Mouse (Mus musculus) CD4-positive, CD25-positive, alpha-beta regulatory T cell, adult 4 months (primary cell): ENCODE data around the gene D17H6S53E. TPM values are rescaled to one million over a fixed set of nuclear protein-coding genes. Genes with fewer than 3 reads are reported as not detected.
"Not testable (repeated sequence)": the region's sequence is repeated elsewhere in the genome, so short reads cannot be mapped to it uniquely, and the experiment has no call there.

Source experiments
- ATAC-seq: one replicate; pipeline ENCODE4 v1.8.0; 2017
- polyA plus RNA-seq, 2 experiments: library from polyadenylated mRNA; unstranded; fragments of 100-300 nt; shearing (Covaris generic); gene quantifications; one replicate each; pipeline ENCODE4 v1.2.1; 2017

D17H6S53E gene
- polyA plus RNA-seq, 2 experiments from 2014 or later, result 24.2 to 33.4 TPM

DNA sequence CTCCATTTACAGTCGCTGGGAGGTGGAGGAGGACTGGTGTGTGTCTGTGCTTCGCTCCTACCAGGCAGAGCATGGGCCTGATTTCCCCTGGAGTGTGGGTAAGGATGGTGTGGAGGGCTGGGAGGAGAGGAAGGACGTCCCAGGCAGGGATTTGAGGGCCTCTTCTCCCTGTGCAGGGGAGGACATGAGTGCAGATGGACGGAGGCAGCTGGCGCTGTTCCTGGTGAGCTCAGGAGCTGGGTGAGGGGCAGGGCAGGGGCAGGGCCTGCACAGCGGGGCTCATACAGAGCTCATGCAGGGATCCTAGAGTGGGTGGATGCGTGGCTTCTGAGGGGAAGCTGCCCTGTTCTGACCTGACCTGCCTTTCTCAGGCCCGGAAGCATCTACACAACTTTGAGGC lies 23.9 kb upstream of the D17H6S53E start:
- ATAC-seq, result no peak

DNA sequence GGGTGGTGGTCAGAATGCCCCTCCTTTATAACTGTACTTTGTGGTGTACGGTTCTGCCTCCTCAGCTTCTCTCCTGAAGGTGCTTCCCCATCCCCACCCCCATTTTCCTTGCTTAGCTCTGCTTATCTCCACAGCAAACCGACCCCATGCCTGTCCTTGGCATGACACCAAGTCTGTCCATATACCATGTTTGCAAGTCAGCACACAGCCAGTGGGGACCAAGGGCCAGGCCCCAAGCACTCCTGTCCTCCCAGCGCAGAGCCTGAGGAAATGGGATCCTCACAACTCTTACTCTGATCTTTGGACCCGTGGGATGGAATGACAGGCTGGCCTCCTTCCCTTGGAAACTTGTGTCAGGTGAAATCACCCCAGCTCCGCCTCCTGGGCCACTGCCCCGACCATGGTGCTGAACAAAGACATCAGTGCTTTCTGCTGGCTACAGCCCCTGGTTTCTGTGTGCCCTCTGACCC lies 22.9 kb upstream of the D17H6S53E start:
- no peak for ATAC-seq

DNA sequence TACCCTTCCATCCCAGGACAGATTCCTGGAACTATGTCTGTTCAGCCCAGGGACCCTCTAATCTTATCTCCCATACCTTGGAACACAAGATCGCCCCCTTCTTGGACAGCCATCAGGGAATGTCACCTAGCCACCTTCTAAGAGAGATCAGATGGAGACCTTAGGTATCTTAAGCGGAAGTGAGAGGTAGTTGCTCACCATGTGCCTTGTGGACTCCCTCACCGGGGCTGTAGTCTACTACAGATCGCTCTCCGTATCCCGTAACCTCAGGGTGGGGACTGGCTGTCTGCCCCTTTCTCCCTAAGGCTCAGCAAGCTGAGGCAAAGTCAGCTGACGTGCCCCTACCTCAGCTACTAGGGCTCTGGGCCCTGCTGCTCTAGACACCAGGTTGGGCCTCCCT lies 22.1 kb upstream of the D17H6S53E start:
- no peak for ATAC-seq

DNA sequence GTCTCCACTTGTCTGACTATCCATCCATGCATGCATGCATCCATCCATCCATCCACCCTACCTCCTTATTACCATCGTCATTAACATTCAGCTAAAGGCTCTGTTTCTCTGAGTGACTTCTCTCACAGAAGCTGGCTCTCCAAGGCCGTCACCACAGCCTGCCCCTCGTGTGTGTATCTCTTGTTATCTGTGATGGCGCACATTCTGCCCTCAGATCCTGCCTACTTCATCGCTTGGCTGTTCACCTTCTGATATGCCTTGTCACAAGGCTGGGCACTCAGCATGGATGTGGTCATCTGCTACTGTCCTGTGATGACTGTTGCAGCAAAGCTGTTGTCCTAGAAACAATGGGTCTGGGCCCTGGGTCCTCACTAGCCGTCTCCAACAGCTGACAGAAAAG lies 21.4 kb upstream of the D17H6S53E start:
- no peak for ATAC-seq

DNA sequence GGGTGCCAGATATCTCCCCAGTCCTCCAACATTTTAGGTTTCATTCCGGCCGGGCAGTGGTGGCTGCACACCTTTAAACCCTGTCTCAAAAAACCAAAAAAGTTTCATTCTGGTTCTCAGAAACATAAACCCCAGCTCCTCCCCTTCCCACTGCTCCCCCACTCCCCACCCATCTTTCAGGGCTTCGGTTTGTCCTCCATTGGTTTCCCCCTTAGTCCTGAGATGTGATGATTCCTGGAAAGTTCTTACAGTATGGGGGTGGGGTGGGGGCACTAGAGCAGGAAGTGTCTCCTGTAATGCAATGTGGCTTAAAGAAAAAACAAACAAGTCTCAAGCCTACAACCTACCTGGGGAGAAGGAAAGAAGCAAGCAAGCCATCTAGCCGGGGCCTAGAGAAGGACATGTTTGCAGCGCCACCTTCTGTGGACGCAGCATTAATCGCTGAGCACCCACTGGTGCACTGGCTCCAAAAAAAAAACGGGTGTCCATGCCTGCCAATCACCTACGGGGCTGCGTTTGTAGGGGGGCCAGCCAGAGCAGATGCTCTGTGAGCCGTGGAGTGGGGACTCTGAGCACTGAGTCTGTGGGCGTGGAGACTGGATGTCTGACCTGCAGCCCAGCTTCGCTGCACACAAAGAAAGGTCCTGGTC lies 20.3 kb upstream of the D17H6S53E start:
- no peak for ATAC-seq

DNA sequence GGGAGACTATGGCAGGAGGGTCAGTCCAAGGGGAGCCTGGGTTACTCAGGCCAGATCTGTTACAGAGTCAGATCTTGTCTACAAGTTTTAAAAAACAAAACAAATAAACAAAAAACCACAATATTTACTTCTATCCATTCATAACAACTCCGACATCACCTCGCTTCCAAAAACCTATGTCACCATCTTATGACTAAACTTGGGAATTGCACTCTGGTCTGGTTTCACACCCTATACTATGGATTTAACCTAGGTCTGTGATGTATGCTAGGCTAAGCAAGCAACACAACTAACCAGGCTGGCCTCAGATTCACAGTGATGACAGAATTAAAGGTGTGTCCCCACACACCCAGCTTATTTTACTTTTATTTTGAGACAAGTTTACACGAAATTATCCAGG lies 19.7 kb upstream of the D17H6S53E start:
- ATAC-seq, result no peak

DNA sequence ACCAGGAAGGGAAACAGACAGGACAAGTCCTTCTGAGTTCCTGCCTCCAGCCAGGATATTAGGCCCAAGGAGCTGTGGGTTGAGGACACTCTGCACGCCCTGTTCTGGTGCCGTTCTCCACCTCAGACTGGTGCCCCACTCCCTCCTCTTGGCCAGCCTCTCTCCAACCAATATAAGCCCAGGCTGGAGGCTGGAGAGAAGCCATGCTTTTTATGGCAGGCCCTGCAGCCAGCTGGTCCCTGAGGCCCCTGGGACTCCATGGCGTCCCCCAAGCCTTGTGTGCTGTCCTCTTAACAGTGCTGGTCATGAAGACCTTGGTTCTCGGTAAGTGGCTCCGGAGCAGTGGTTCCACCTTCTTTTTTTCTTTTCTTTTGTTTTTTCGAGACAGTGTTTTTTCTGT lies 18.1 kb upstream of the D17H6S53E start, which contains the start of gene Ly6g5c:
Gene Ly6g5c, plus strand, starts transcription at position 183 of the 400 bp plus-strand sequence.
- ATAC-seq, result no peak

DNA sequence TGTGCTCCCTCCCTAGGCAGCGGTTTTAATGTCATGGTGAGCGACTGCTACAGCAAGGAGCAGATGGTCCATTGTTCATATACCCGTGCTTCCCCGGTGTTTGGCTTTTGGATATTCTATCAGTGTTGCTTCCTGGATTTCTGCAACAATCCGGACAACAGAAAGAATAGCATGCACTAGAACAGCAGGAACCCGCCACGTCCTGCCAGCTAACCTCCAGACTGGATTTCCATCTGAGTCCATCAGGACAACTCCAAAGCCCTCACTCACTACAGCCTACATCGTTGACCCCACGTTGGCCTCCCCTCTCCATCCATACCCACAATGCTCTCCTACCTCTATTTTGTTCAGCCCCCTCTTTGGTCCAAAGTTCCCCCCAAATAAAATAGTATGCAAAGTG lies 14.4 kb upstream of the D17H6S53E start:
- ATAC-seq, result no peak

DNA sequence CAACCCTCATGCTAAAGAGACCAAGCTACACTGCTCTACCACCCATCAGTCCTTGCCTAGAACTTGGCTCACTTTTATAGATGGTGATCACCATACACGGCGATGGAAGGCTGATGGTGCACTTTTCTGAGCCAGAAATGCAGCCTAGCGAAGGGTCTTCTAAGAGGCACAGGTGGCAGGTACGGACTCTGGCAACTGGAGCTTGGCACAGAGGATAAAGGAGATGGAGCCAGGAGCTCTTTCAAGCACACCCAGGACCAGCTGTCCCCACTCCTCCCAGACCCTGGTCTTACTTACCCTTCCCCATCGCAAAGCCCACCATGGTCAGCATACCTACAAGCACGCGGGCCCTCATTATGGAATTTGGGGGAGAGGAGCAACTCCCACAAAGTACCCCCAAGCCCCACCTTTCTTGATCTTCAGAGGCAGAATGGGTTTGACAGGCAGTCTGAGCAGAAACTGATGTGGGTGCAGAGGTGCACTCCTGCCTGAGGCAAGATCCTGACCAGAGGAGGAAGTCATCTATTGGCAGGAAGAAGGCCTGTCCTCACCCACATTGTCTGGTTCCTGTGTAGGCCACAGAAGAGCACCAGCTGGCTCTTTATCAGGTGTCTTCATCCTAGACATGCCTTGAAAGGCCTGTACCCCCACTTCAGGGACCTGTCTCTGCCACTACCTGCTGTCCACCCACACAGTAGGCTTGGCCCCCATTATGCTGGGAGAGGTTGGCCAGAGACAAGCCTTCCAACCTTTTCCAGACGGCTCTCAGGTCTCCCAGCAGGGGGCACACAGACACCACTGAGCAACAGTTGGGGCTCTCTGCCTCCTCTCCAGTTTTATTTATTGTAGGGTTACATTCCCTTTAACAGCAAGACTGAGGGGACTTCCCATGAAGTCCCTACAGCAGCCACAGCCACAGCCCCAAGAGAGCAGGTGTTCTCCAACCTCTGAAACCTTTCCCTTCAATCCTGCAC lies 10.8 kb upstream of the D17H6S53E start, which contains the start of gene Ly6g5b:
Gene Ly6g5b, minus strand, starts transcription at position 383 of the 974 bp plus-strand sequence.
- peak; percentile 70 for ATAC-seq

DNA sequence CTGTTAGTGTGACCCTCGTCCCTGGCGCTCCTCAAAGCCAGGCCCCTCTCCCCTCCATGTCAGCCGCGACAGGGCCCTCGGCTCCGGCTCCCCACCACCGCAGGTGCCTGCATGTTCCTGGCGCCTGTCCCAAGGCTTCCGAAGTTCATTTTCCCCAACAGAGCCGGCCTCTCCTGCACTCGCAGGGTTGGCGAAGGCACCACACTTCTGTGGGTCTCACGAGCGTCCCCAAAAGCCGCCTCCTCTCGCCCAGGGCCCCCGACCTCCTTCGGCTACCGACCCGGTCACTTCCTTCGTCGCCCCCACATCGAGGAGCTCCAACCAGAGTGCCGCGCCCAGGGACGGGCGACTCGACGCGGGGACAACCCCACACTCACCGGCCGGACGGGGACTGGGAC lies 5.4 kb upstream of the D17H6S53E start:
- ATAC-seq, result no peak

DNA sequence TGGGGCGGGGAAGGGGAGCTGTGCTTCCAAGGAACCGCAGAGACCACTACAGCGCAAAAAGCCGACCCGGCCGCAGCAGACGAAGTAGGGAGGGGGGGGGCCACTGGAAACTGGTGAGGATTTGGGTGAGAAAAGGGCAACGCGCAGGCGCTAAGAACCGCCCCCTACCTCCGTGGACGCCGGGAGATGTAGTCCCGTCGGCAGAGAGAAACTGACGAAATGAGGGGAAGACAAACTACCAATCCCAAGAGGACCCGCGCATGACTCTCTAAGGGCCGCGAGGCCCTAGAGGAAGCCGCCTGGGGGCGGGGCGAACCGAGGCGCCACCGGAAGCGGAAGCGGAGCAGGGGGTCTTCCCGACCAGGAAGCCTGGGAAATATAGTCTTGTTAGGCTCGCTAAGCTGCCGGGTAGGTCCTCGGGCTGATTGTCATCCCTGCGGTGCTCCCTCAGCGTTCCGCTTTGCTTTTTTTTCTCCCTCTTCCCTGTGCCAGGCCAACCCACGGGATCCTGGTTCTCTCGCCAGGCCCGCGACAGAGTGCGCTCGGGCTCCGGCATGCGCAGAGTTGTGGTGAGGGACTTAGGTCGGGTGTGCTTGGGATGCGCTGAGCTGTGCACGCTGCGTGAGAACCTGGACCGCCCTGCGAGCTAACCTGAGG lies 4.9 kb upstream of the D17H6S53E start, which contains the start of gene Gpank1:
Gene Gpank1, plus strand, starts transcription at position 313 of the 657 bp plus-strand sequence.
- peak; percentile 95 for ATAC-seq

DNA sequence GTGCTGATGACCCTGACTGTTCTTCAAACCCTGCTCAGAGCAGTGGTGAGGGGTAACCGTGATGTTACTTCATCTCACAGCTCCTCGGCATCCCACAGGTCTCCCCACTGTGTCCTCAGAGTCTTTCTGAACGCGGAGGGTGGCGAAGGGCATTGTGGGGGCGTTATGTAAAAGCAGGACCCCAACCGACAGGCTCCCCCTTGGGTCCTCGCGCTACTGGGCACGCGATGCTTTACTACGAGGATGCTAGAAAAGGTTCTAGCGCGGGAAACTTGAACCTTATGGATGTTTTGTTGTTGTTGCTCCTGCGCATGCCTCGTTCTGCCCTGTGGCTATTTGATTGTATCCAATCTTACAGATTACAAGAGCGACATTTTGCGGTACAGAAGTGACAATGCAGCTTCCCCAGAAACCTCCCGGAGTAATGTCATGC lies 4.3 kb upstream of the D17H6S53E start, which contains the start of gene Csnk2b:
Gene Csnk2b, minus strand, starts transcription at position 183 of the 433 bp plus-strand sequence.
- ATAC-seq, result no peak

DNA sequence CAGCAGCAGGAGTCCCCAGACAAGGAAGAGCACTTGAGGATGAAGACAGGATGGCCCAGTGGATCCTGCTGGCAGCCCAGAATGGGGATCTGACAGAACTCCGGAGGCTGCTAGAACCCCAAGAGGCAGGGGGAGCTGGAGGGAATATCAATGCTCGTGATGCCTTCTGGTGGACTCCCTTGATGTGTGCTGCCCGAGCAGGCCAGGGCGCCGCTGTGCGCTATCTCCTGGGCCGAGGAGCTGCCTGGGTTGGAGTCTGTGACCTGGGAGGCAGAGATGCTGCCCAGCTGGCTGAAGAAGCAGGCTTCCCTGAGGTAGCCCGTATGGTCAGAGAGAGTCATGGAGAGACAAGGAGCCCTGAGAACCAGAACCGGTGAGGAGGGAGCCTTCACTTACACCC lies 2.9 kb upstream of the D17H6S53E start:
- ATAC-seq, result not testable (repeated sequence)

DNA sequence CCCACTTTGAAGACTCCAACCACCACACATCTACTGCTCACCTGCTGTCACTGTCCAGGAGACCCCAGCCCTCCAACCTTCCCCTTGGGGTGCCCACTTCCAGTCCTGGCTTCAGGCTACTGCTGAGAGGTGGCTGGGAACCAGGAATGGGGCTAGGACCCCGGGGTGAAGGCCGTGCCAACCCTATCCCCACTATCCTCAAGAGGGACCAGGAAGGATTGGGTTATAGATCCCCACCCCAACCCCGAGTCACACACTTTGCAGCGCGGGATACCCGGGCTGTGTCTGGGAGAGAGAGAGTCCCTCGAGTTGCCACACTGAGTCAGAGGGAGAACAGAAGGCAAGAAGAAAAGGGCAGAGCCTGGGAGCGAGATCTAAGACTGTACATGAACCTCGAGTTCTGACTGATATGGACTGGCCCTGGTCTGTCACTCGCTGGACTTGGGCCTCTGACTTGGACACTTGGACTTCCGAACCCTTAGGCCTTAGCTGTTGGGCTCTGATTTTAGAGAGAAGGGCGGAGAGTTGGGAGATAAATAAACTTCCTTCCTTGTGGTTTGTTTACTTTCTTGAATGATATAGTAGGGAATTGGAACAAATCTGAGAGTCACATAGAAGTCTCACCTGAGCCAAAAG lies 1.8 kb upstream of the D17H6S53E start:
- not testable (repeated sequence) for ATAC-seq

DNA sequence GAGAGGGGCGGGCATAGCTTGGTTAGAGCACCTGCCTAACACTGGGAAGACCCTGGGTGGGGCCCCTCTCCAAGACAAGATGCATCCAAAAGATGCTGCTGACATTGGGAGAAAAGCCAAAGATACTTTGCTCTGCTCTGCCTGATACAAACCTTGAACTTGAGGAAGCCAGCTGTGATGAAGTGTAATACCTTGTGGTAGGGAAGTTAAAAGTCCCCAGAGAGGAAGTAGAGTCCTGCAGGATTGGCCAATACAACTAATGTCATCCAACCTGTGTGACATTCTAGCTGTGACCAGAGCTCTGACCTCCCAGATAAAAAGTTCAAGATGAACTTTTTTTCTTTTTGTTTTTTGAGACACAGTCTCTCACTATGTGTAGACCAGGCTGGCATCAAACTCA lies 1.1 kb upstream of the D17H6S53E start:
- no peak for ATAC-seq

DNA sequence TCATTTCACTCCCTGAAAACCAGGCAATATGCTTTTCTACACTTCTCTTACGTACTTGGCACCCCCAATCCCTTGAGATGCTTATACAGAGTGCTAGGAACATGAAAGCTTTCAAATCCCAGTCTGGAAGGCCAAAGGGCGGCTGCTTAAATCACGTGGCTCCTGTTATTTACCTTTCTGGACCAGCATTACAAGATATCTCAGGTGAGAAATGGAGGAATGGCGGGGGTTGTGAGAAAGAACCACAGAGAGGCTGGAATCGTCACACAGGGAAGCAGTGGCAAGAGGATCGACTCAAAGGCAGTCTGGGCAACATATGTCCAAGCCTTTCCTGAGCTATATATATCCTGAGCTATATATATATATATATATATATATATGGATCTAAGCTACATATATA lies 595 bp upstream of the D17H6S53E start:
- ATAC-seq, result no peak

DNA sequence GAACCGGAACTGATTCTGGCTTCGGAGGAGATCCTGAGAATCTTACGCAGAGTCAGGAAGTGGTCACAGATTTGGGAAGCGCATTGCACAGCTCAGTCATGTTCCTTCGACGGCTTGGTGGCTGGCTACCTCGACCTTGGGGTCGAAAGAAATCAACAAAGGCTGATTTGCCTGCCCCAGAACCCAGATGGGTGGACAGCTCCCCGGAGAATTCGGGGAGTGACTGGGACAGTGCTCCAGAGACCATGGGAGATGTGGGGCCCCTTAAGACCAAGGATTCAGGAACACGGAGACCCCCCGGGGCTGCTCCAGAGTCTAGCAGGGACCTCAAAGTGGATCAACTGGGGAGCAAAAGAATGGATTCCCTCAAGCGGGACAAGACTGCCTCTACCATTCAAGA lies 844 bp downstream of the D17H6S53E start:
- no peak for ATAC-seq

DNA sequence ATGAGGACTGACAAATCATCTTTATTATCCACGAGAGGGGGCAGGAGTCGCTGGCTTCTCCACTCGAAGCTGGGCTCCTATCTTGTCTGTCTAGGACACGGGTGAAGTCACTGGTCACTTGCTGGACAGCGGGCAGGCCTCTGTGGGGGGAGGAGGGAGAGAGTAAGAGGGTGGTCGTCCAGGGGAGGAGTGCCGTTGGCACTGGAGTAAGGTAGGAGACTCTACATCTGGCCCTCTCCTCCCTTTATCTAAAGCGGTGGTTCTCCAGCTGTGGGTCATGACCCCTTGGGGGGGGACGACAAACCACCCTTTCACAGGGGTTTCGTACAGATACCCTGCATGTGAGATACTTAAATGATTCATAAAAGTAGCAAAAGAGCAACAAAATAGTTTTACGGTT lies 2.8 kb downstream of the D17H6S53E start:
- ATAC-seq, result no peak

DNA sequence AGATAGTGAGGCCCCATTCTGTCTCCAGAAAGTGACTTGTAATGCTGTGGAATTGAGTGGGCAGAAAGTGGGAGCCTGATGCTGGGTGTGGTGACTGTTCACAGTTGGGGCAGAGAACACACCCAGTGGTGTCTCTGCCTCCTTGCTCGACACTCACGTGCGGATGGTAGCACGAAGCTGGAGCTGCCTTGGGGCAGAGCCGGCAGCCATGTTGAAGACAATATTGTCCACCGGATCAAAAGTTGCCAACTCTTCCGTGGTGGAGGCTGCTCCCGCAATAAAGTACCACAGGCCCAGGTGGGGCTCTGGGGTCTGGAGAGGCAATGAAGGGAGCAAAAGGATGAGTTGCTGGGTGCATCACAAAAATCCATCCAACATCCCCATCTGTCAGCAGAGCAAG lies 4.9 kb downstream of the D17H6S53E start:
- ATAC-seq, result no peak

DNA sequence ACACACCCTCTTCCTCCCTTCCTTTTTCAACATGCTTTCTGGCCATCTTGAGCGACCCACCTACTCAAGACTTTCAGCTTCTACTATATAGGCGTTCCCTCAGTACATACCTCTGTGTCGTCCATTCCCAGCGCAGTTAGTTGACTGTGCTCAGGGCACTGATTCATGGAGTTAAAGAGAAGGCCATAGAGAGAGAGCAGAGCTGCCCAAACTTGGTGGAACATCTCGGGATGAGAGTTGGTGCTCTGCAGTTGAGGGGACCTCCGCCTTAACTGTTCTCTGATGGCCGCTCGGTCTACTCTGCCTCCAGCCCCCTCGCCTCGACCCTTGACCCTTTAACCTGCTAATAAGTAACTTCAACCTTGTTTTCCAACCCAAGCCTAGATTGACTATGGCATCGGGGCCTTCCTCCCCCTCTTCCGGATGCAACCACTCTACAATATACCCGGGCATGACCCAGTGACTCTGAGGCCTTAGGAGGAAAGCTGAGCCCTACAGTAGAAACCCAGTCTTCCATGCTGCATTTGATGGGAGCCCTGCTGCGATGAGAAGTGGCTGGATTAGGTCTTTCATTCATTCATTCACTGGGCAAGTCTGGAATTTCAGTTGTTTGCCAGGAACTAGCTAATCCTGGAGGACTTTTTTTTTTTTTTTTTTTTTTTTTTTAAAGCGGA lies 5.5 kb downstream of the D17H6S53E start, which contains the start of gene Apom:
Gene Apom, minus strand, starts transcription at position 551 of the 674 bp plus-strand sequence.
- no peak for ATAC-seq

DNA sequence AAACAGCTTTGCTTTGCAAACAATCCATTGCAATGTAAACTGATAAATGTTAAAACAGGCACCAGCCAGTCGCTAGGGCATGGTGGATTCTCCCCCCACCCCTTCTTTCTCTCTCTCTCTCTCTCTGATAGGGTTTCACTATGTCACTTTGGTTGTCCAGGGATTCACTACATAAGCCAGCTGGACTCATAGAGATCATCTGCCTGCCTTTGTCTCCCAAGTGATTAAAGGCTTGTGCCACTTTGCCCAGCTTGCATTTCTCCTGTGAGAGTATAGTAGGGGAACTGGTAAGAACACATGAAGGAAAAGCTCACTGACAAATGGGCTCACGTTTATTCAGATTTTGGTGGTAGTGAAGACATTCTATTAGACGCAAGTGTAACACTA lies 6.0 kb downstream of the D17H6S53E start:
- ATAC-seq, result no peak

DNA sequence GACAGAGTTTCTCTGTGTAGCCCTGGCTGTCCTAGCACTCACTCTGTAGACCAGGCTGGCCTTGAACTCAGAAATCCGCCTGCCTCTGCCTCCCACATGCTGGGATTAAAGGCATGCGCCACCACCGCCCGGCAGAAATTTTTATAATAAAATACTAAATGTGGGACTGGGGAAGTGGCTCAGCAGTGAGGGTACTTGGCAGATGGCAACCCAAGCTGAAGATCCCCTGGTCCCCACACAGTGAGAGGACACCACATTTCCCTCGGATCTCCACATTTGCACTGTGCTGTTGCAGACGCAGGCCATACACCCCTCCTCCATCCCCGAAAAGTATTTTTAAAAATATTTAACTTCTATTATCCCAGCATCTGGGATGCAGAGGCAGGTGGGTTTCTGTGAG lies 7.3 kb downstream of the D17H6S53E start:
- ATAC-seq, result no peak
